Mouse (Mus musculus) E14TG2a.4 (cell line): ENCODE results near the gene Nicn1.

Source experiments
- H3K27me3 ChIP-seq: 2 replicates; pipeline ENCODE4 v1.6.1; 2014; ENCODE audit warnings: low read length, control low read depth; ENCODE audit not compliant: insufficient read depth
- H3K36me3 ChIP-seq: 2 replicates; pipeline ENCODE4 v1.6.1; 2014; ENCODE audit warnings: low read length, control low read depth; ENCODE audit not compliant: insufficient read depth
- H3K4me1 ChIP-seq: replicated peaks from 2 replicates; pipeline ENCODE4 v1.6.1; 2014; ENCODE audit warnings: low read depth, low read length, control low read depth
- H3K4me3 ChIP-seq: replicated peaks from 2 replicates; pipeline ENCODE4 v1.5.1; 2014; ENCODE audit warnings: mild to moderate bottlenecking, low read length
- H3K9me3 ChIP-seq: 2 replicates; pipeline ENCODE4 v1.6.1; 2014; ENCODE audit warnings: low read length, control low read depth
- CTCF ChIP-seq: conservative IDR thresholded peaks from 2 replicates; pipeline ENCODE4 v1.5.1; 2014; ENCODE audit warnings: low read length
- NANOG ChIP-seq: IDR thresholded peaks from 2 replicates; pipeline ENCODE4 v1.6.1; 2014; ENCODE audit warnings: borderline replicate concordance, low read length, mixed read lengths
- POU5F1 ChIP-seq: IDR thresholded peaks from 2 replicates; pipeline ENCODE4 v1.6.1; 2014; ENCODE audit warnings: low read length, borderline replicate concordance

Nicn1 gene

DNA sequence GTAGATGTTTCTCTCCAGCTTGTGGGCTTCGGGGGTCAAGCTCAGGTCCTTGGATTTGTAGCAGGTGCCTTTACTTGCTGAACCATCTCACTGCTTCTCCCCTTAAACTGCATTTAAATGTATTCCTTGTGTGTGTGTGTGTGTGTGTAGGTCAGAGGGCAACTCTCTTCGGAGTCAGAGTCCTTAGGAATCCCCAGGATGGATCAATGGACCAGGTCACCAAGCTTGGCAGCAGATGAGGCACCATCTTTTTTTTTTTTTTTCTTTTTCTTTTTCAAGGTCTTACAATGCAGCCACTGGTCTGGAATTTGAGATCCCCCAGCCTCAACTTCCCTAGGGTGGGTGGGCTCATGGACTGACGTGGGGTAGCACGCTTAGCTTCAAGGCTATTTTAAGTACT, 54.2 kb downstream of the Nicn1 start:
- no peaks in the 10 kb centered on the region for H3K27me3 ChIP-seq
- TF ChIP-seq POU5F1 (no peak), NANOG (no peak), CTCF (no peak)
- no peaks in the 10 kb centered on the region for H3K9me3 ChIP-seq
- H3K4me3 ChIP-seq, result no peak overlapping the region
- H3K4me1 ChIP-seq, result peaks cover 69% of the 10 kb centered on the region
- peaks cover 21% of the 10 kb centered on the region for H3K36me3 ChIP-seq
